Mouse (Mus musculus): ENCODE measurements around the gene Ercc4.

- TF ChIP-seq CTCF (IDR thresholded peaks at IDR 0.05; ENCODE audit: extremely low read depth, insufficient read depth, insufficient read length, insufficient replicate concordance) (no peak), POLR2A (IDR thresholded peaks at IDR 0.05; ENCODE audit: low read depth, low read length) (no peak)
These were observed 38.5 kb downstream of the Ercc4 start for GRCm38 (mm10) chr16:13147810-13148555.
